Mouse (Mus musculus) testis, adult 2 months (tissue): ENCODE data around the gene Hspg2. TPM values are rescaled to one million over a fixed set of nuclear protein-coding genes. Genes with fewer than 3 reads are reported as not detected.
"Not testable (repeated sequence)": the region's sequence is repeated elsewhere in the genome, so short reads cannot be mapped to it uniquely, and the experiment has no call there.

ENCODE experiments used
- H3K27ac ChIP-seq: fragments of 200-500 bp; 2 replicates; pipeline ENCODE4 v1.5.1; 2012; ENCODE audit warnings: low read depth, low read length; ENCODE audit not compliant: control insufficient read depth, insufficient read depth
- H3K27me3 ChIP-seq: fragments of 200-500 bp; 2 replicates; pipeline ENCODE4 v1.6.1; 2012; ENCODE audit warnings: mild to moderate bottlenecking, low read length, moderate library complexity; ENCODE audit not compliant: control insufficient read depth, insufficient read depth
- H3K36me3 ChIP-seq: fragments of 200-500 bp; 2 replicates; pipeline ENCODE4 v1.6.1; 2012; ENCODE audit warnings: mild to moderate bottlenecking, low read length; ENCODE audit not compliant: control insufficient read depth, insufficient read depth
- H3K4me1 ChIP-seq: fragments of 200-500 bp; 2 replicates; pipeline ENCODE4 v1.6.1; 2012; ENCODE audit warnings: low read length; ENCODE audit not compliant: control insufficient read depth, insufficient read depth
- H3K4me3 ChIP-seq: fragments of 200-500 bp; 2 replicates; pipeline ENCODE4 v1.5.1; 2012; ENCODE audit warnings: low read depth, mild to moderate bottlenecking, low read length, moderate library complexity, mixed read lengths; ENCODE audit not compliant: control insufficient read depth
- CTCF ChIP-seq: fragments of 200-500 bp; IDR thresholded peaks from 2 replicates; pipeline ENCODE4 v1.5.1; 2012; ENCODE audit warnings: low read depth, mild to moderate bottlenecking, inconsistent platforms, low read length, moderate library complexity; ENCODE audit not compliant: control insufficient read depth, insufficient read depth, insufficient replicate concordance
- POLR2A ChIP-seq: fragments of 200-500 bp; IDR thresholded peaks from 2 replicates; pipeline ENCODE4 v1.6.1; 2012; ENCODE audit warnings: low read depth, mild to moderate bottlenecking, inconsistent platforms, low read length, moderate library complexity; ENCODE audit not compliant: control insufficient read depth
- polyA plus RNA-seq: library from polyadenylated mRNA; depleted of rRNA; stranded (reverse); fragments of >200 nt; gene quantifications from 2 replicates; pipeline ENCODE4 v1.2.3, GENCODE M21; 2012; rRNA removed

Hspg2 gene
- 6.0 and 7.4 TPM in 2 replicates for polyA plus RNA-seq

- H3K4me3 ChIP-seq: peak within 1 kb of the TSS; percentile 89
- H3K4me1 ChIP-seq: peaks cover 24% of the 10 kb centered on the region
Observed at GRCm38 (mm10) chr4:137468260-137469080, at the start of gene Hspg2. Hspg2 (plus strand) TSS chr4:137468769.

GRCm38 (mm10) chr4:137430502-137430901 is 38.1 kb upstream of the Hspg2 start, which contains the start of gene Cela3b:
Cela3b (minus strand) TSS chr4:137430540.
- no peak within 1 kb of the TSS for H3K27ac ChIP-seq
- no peak for TF ChIP-seq POLR2A
- TF ChIP-seq CTCF: no peak
- H3K4me1 ChIP-seq: peaks cover 3% of the 10 kb centered on the region; the same call in 1 of the 2 replicates
- no peak within 1 kb of the TSS for H3K4me3 ChIP-seq
- H3K27me3 ChIP-seq: no peaks in the 10 kb centered on the region
- no peaks in the 10 kb centered on the region for H3K36me3 ChIP-seq

More at GRCm38 (mm10) chr4:137468260-137469080, at the start of gene Hspg2:
- Histone ChIP-seq H3K27ac (0 out of 2 replicates have a peak within 1 kb of the TSS, but pooled peaks have one; percentile 26), H3K27me3 (no peaks in the 10 kb centered on the region), H3K36me3 (no peaks in the 10 kb centered on the region)
- no peak for TF ChIP-seq CTCF
- TF ChIP-seq POLR2A: no peak

- H3K27ac ChIP-seq: peak overlapping the region; percentile 44
- H3K4me1 ChIP-seq, H3K27me3 ChIP-seq, H3K4me3 ChIP-seq, H3K36me3 ChIP-seq: not testable (repeated sequence)
Observed at GRCm38 (mm10) chr4:137432700-137433550, 35.6 kb upstream of the Hspg2 start.

- Histone ChIP-seq H3K27me3 (no peaks in the 10 kb centered on the region), H3K36me3 (no peaks in the 10 kb centered on the region), H3K4me3 (no peak overlapping the region), H3K4me1 (no peaks in the 10 kb centered on the region), H3K27ac (no peak overlapping the region)
- TF ChIP-seq CTCF (no peak), POLR2A (no peak)
Observed at GRCm38 (mm10) chr4:137436979-137437669, 31.4 kb upstream of the Hspg2 start.

GRCm38 (mm10) chr4:137438842-137439241 is 29.7 kb upstream of the Hspg2 start:
- H3K4me1 ChIP-seq: no peaks in the 10 kb centered on the region
- H3K27ac ChIP-seq: no peak overlapping the region
- no peaks in the 10 kb centered on the region for H3K36me3 ChIP-seq
- H3K4me3 ChIP-seq: no peak overlapping the region
- H3K27me3 ChIP-seq: no peaks in the 10 kb centered on the region
- TF ChIP-seq POLR2A: no peak
- TF ChIP-seq CTCF: no peak

- H3K4me1 ChIP-seq: no peaks in the 10 kb centered on the region
- no peak overlapping the region for H3K4me3 ChIP-seq
- no peaks in the 10 kb centered on the region for H3K27me3 ChIP-seq
- no peak overlapping the region for H3K27ac ChIP-seq
- H3K36me3 ChIP-seq: no peaks in the 10 kb centered on the region
- TF ChIP-seq POLR2A (no peak), CTCF (no peak)
Observed at GRCm38 (mm10) chr4:137441332-137441731, 27.2 kb upstream of the Hspg2 start.

- no peaks in the 10 kb centered on the region for H3K27me3 ChIP-seq
- H3K4me1 ChIP-seq: 0 out of 2 replicates have a peak, but pooled peaks cover 2% of the 10 kb centered on the region
- H3K27ac ChIP-seq: no peak overlapping the region
- no peak overlapping the region for H3K4me3 ChIP-seq
- H3K36me3 ChIP-seq: no peaks in the 10 kb centered on the region
- no peak for TF ChIP-seq POLR2A
- TF ChIP-seq CTCF: peak; percentile 47; the same call in 1 of the 2 replicates
Observed at GRCm38 (mm10) chr4:137443625-137444024, 24.9 kb upstream of the Hspg2 start.
